Mouse (Mus musculus) layer of hippocampus, adult 9-10 months (tissue): ENCODE measurements around the gene Gramd1b.

ENCODE experiments used
- DNase-seq: peaks from one replicate; pipeline ENCODE4 v3.0.0; 2022; ENCODE audit warnings: low spot score

The Gramd1b gene

GRCm38 (mm10) chr9:40397471-40398245 lies 133.5 kb downstream of the Gramd1b start:
- DNase-seq = no peak

- DNase-seq = no peak
Observed at GRCm38 (mm10) chr9:40397036-40397435, 134.1 kb downstream of the Gramd1b start.

- no peak for DNase-seq
Observed at GRCm38 (mm10) chr9:40396171-40396570, 135.0 kb downstream of the Gramd1b start.

- no peak for DNase-seq
Observed at GRCm38 (mm10) chr9:40391852-40392695, 139.1 kb downstream of the Gramd1b start.

GRCm38 (mm10) chr9:40391359-40391758 lies 139.8 kb downstream of the Gramd1b start:
- no peak for DNase-seq

GRCm38 (mm10) chr9:40390904-40391303 lies 140.3 kb downstream of the Gramd1b start:
- no peak for DNase-seq

- no peak for DNase-seq
Observed at GRCm38 (mm10) chr9:40390396-40390760, 140.8 kb downstream of the Gramd1b start.

- no peak for DNase-seq
Observed at GRCm38 (mm10) chr9:40389669-40390395, 141.4 kb downstream of the Gramd1b start.

- no peak for DNase-seq
Observed at GRCm38 (mm10) chr9:40389175-40389574, 142.0 kb downstream of the Gramd1b start.

GRCm38 (mm10) chr9:40384781-40385180 lies 146.4 kb downstream of the Gramd1b start:
- DNase-seq = no peak

GRCm38 (mm10) chr9:40382508-40382907 lies 148.7 kb downstream of the Gramd1b start:
- DNase-seq = no peak

- no peak for DNase-seq
Observed at GRCm38 (mm10) chr9:40381416-40382411, 149.5 kb downstream of the Gramd1b start.

- DNase-seq = no peak
Observed at GRCm38 (mm10) chr9:40376711-40377410, 154.3 kb downstream of the Gramd1b start.

- DNase-seq = peak; percentile 69
Observed at GRCm38 (mm10) chr9:40376139-40376541, 155.0 kb downstream of the Gramd1b start.

- DNase-seq = no peak
Observed at GRCm38 (mm10) chr9:40375518-40375917, 155.7 kb downstream of the Gramd1b start.

GRCm38 (mm10) chr9:40374992-40375391 lies 156.2 kb downstream of the Gramd1b start:
- no peak for DNase-seq

- DNase-seq = no peak
Observed at GRCm38 (mm10) chr9:40374533-40374971, 156.6 kb downstream of the Gramd1b start.

GRCm38 (mm10) chr9:40374052-40374451 lies 157.1 kb downstream of the Gramd1b start:
- no peak for DNase-seq

- DNase-seq = no peak
Observed at GRCm38 (mm10) chr9:40370151-40370550, 161.0 kb downstream of the Gramd1b start.

GRCm38 (mm10) chr9:40366795-40367194 lies 164.4 kb downstream of the Gramd1b start:
- DNase-seq = no peak

GRCm38 (mm10) chr9:40364312-40364711 lies 166.9 kb downstream of the Gramd1b start:
- DNase-seq = no peak
